Mouse (Mus musculus): ENCODE measurements around the gene Irgc1. TPM values are rescaled to one million over a fixed set of nuclear protein-coding genes. Genes with fewer than 3 reads are reported as not detected.

Gene Irgc1
- total and polyA plus RNA-seq, 3 experiments = 0.88 TPM; not detected in 2

DNA sequence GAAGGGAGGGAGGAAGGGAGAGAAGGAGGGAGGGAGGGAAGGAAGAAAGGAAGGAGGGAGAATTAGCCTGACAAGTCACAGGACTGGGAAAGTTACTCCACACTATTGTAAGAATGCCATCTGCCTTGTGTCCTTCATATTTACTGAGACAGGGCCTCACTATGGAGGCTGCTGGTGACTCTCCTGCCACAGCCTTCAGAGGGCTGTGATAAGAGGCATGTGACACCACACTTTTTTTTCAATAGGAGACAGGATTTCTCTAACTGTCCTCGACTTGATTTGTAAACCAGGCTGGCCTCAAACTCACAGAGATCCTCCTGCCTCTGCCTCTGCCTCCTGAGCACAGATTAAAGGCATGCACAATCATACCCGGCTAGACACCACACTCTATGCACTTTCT, 60.4 kb downstream of the Irgc1 start:
- H3K9ac ChIP-seq (ENCODE audit: low read depth, low read length) = no peak overlapping the region
- H3K27ac ChIP-seq = no peak overlapping the region
- no peaks in the 10 kb centered on the region; the same call in 1 of the 2 replicates for H3K79me2 ChIP-seq (replicated peaks; ENCODE audit: control insufficient read depth, insufficient read depth, low read length)
- no peaks in the 10 kb centered on the region for H3K36me3 ChIP-seq (ENCODE audit: control insufficient read depth, insufficient read depth, low read length)
- intact Hi-C loops (cut with DNase I) = no loop called here
- TF ChIP-seq CTCF (IDR thresholded peaks at IDR 0.05) (no peak), POLR2A (IDR thresholded peaks at IDR 0.05; ENCODE audit: insufficient read depth, low read depth, low read length) (no peak), EP300 (IDR thresholded peaks at IDR 0.05; ENCODE audit: insufficient read depth, low read depth, low read length) (no peak)
- 71% methylated on average over 2 of the region's 2 CpGs for WGBS
- no peaks in the 10 kb centered on the region; the same call in 1 of the 2 replicates for H3K4me1 ChIP-seq (ENCODE audit: control insufficient read depth, insufficient read depth, low read length)
- no peak overlapping the region for H3K4me3 ChIP-seq
- no peak for DNase-seq
- H3K27me3 ChIP-seq (ENCODE audit: control insufficient read depth, insufficient read depth, low read length) = no peaks in the 10 kb centered on the region

DNA sequence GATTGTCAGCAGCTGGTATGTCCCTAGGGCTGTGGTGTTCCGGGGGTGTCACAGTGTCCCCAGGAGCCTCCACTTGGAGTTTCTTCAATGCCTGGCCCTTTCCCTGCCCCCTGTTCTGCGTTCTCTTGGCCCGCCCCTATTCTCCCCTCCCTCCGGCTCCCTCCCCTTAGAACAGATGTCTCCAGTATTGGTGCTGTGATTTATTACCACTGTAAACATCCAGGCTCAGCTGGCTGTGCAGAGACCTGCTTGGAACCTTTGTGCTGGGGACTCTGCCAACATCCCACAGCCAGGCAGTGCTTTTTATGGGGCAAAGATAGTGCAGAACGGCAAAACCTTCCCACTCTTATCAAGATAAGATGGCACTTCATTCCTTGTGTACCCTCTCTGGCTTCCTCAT, 61.0 kb downstream of the Irgc1 start:
- Histone ChIP-seq H3K4me1 (ENCODE audit: control insufficient read depth, insufficient read depth, low read length) (no peaks in the 10 kb centered on the region; the same call in 1 of the 2 replicates), H3K27me3 (ENCODE audit: control insufficient read depth, insufficient read depth, low read length) (no peaks in the 10 kb centered on the region), H3K27ac (no peak overlapping the region), H3K36me3 (ENCODE audit: control insufficient read depth, insufficient read depth, low read length) (no peaks in the 10 kb centered on the region), H3K4me3 (no peak overlapping the region), H3K9ac (ENCODE audit: low read depth, low read length) (no peak overlapping the region), H3K79me2 (replicated peaks; ENCODE audit: control insufficient read depth, insufficient read depth, low read length) (no peaks in the 10 kb centered on the region; the same call in 1 of the 2 replicates)
- no peak for DNase-seq
- WGBS = 41% methylated on average over 5 of the region's 5 CpGs
- TF ChIP-seq EP300 (IDR thresholded peaks at IDR 0.05; ENCODE audit: insufficient read depth, low read depth, low read length) (no peak), CTCF (IDR thresholded peaks at IDR 0.05) (no peak), POLR2A (IDR thresholded peaks at IDR 0.05; ENCODE audit: insufficient read depth, low read depth, low read length) (no peak)
- intact Hi-C loops (cut with DNase I) = no loop called here

DNA sequence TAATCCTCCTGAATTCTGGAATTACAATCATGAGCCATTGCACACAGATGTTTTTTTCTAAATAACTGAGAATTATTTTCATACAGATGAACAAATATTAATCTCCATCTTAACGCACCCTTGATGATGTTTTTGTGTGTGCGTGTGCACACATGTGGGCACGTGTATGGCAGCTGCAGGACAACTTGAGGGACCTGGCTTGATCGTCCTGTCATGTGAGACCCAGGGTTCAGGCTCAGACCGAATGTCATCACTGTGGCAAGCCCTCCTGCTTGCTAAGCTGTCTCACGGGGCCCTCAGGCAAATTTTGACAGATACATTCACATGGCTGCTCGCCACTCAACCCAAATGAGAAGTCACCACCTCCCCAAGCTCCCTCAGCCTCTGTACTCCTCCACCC, 61.6 kb downstream of the Irgc1 start:
- H3K27ac ChIP-seq = no peak overlapping the region
- intact Hi-C loops (cut with DNase I) = no loop called here
- no peak for DNase-seq
- 72% methylated on average over 7 of the region's 7 CpGs for WGBS
- H3K79me2 ChIP-seq (replicated peaks; ENCODE audit: control insufficient read depth, insufficient read depth, low read length) = no peaks in the 10 kb centered on the region; the same call in 1 of the 2 replicates
- H3K4me3 ChIP-seq = no peak overlapping the region
- no peaks in the 10 kb centered on the region for H3K36me3 ChIP-seq (ENCODE audit: control insufficient read depth, insufficient read depth, low read length)
- H3K9ac ChIP-seq (ENCODE audit: low read depth, low read length) = no peak overlapping the region
- TF ChIP-seq POLR2A (IDR thresholded peaks at IDR 0.05; ENCODE audit: insufficient read depth, low read depth, low read length) (no peak), CTCF (IDR thresholded peaks at IDR 0.05) (no peak), EP300 (IDR thresholded peaks at IDR 0.05; ENCODE audit: insufficient read depth, low read depth, low read length) (no peak)
- H3K27me3 ChIP-seq (ENCODE audit: control insufficient read depth, insufficient read depth, low read length) = no peaks in the 10 kb centered on the region
- no peaks in the 10 kb centered on the region; the same call in 1 of the 2 replicates for H3K4me1 ChIP-seq (ENCODE audit: control insufficient read depth, insufficient read depth, low read length)

DNA sequence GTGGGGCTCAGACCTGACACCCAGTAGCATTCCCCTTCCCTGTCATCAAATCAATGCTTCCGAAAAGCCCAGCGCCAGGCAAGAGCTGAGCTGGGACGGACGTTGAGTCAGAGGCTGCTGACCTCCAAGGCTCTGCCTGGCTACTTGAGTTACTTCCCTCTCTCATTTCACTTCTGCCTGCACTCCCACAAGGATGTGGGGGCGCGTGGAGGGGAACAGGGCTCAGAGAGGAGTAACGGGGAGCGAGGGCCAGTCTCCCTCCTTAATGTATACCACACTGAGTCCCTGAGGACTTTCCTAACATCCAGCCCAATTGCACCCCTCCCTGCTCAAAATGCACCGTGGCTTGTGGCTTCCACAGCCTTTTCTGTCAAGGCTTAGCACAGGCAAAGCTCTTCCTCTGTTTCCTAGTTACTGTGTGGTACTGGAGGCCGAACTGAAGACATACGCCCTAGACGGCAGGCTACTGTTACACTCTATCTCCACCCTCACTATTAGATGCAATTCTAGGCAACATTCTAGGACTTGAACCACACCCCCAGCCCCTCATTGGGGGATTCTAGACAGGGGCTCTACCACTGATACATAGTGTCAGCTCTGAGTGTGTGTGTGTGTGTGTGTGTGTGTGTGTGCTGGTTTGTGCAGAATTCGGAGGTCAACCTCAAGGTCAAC, 62.4 kb downstream of the Irgc1 start:
- no peaks in the 10 kb centered on the region; the same call in 1 of the 2 replicates for H3K79me2 ChIP-seq (replicated peaks; ENCODE audit: control insufficient read depth, insufficient read depth, low read length)
- H3K4me3 ChIP-seq = no peak overlapping the region
- no peaks in the 10 kb centered on the region for H3K36me3 ChIP-seq (ENCODE audit: control insufficient read depth, insufficient read depth, low read length)
- H3K27ac ChIP-seq = no peak overlapping the region
- WGBS = 47% methylated on average over 13 of the region's 13 CpGs
- TF ChIP-seq CTCF (IDR thresholded peaks at IDR 0.05) (no peak), POLR2A (IDR thresholded peaks at IDR 0.05; ENCODE audit: insufficient read depth, low read depth, low read length) (no peak), EP300 (IDR thresholded peaks at IDR 0.05; ENCODE audit: insufficient read depth, low read depth, low read length) (no peak)
- H3K9ac ChIP-seq (ENCODE audit: low read depth, low read length) = no peak overlapping the region
- no peaks in the 10 kb centered on the region for H3K27me3 ChIP-seq (ENCODE audit: control insufficient read depth, insufficient read depth, low read length)
- H3K4me1 ChIP-seq (ENCODE audit: control insufficient read depth, insufficient read depth, low read length) = peaks cover 2% of the 10 kb centered on the region
- intact Hi-C loops (cut with DNase I) = loop anchor here (5.0 kb wide), 1 partner anchor 72 kb away; the partner anchor contains the start of gene Zfp94
- no peak for DNase-seq

DNA sequence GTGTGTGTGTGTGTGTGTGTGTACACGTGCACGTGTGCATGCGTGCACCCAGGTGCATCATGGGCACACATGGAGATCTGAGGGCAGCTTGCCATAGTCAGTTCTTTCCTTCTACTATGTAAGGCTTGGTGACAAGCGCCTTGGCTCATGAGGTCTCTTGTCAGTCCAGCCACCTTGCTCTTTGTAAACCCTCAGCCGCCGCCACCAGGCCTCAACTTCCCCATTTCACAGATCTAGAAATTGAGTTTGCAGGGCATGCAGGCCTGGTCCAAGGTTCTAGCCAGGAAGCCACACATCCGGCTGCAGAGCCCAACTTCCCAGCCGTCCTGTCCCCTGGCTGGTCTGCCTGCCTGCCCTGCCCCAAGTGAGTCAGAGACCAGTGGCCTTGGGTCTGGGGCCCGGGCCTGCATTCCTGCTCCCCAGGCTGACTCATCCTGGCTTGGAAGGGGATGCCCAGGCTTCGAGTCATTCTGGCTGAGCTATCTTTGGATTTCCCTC, 65.0 kb downstream of the Irgc1 start:
- Histone ChIP-seq H3K36me3 (ENCODE audit: control insufficient read depth, insufficient read depth, low read length) (no peaks in the 10 kb centered on the region), H3K4me1 (ENCODE audit: control insufficient read depth, insufficient read depth, low read length) (peaks cover 2% of the 10 kb centered on the region), H3K27me3 (ENCODE audit: control insufficient read depth, insufficient read depth, low read length) (no peaks in the 10 kb centered on the region), H3K4me3 (no peak overlapping the region), H3K79me2 (replicated peaks; ENCODE audit: control insufficient read depth, insufficient read depth, low read length) (no peaks in the 10 kb centered on the region), H3K27ac (no peak overlapping the region), H3K9ac (ENCODE audit: low read depth, low read length) (no peak overlapping the region)
- peak in 1 of 2 experiments; percentile 56 for DNase-seq
- intact Hi-C loops (cut with DNase I) = loop anchor here (5.0 kb wide), 1 partner anchor 70 kb away; the partner anchor contains the start of gene Zfp94
- TF ChIP-seq EP300 (IDR thresholded peaks at IDR 0.05; ENCODE audit: insufficient read depth, low read depth, low read length) (no peak), CTCF (IDR thresholded peaks at IDR 0.05) (no peak), POLR2A (IDR thresholded peaks at IDR 0.05; ENCODE audit: insufficient read depth, low read depth, low read length) (no peak)
- WGBS = 55% methylated on average over 10 of the region's 10 CpGs

DNA sequence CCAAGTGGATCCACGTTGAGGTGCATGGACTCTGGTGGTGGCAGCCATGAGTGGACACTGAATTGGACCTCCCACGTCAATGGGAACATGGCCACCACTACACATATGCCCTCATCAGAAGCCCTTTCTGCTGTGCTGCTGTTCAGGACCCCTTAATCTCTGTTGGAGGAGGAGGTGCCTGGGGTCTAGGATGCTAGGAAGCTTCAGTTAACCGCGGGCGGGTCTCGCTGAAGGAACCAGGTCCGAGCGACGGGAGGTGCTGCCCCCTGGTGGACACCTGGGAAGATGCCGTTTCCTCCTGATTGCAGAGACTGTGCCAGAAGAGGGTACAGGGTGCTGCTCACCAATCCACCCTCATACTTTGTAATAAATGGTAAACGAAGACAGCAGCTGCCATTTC, 67.3 kb downstream of the Irgc1 start:
- H3K4me3 ChIP-seq = no peak overlapping the region
- H3K4me1 ChIP-seq (ENCODE audit: control insufficient read depth, insufficient read depth, low read length) = peaks cover 2% of the 10 kb centered on the region
- intact Hi-C loops (cut with DNase I) = loop anchor here (1.0 to 5.0 kb wide), 3 partner anchors 21 to 68 kb away; partner anchors contain the start of gene Zfp94
- no peaks in the 10 kb centered on the region for H3K79me2 ChIP-seq (replicated peaks; ENCODE audit: control insufficient read depth, insufficient read depth, low read length)
- WGBS = 7% methylated on average over 11 of the region's 11 CpGs
- no peak overlapping the region for H3K27ac ChIP-seq
- no peak overlapping the region for H3K9ac ChIP-seq (ENCODE audit: low read depth, low read length)
- peak; percentile 57 to 77 for DNase-seq
- H3K36me3 ChIP-seq (ENCODE audit: control insufficient read depth, insufficient read depth, low read length) = no peaks in the 10 kb centered on the region
- TF ChIP-seq POLR2A (IDR thresholded peaks at IDR 0.05; ENCODE audit: insufficient read depth, low read depth, low read length) (no peak), EP300 (IDR thresholded peaks at IDR 0.05; ENCODE audit: insufficient read depth, low read depth, low read length) (0 out of 2 replicates have a peak, but pooled peaks have one; percentile 18)
- no peaks in the 10 kb centered on the region for H3K27me3 ChIP-seq (ENCODE audit: control insufficient read depth, insufficient read depth, low read length)
